15 mouse cellular contexts compared by ENCODE assay signal in the genomic region with DNA sequence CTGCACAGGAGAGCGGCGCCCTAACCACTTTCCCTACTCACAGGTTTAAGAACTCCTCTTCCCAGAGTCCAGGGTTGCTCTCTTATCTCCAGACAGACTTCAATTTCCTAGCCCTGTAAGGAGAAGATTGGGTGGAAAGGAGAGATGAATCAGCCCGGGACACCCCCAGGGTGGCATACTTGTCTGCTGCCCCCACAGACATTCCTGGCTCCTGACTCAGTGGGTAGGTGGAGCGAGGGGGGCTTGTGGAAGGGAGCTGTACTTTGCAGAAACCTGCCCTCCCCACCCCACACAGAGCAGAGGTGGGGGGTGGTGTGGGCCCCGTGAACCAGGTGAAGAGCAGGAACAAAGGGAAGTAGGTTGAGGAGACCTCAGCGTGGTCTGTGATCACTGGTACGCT. TPM values are rescaled to one million over a fixed set of nuclear protein-coding genes. Genes with fewer than 3 reads are reported as not detected.
DNase-seq lines count a peak whose midpoint lies in the region; ATAC-seq and TF ChIP-seq lines count a peak whose summit lies in the region.
"Had no signal": no experiment of that assay in that cellular context is flagged by ENCODE, and none has a peak within 500 bp of the region (broad histone marks: within the 10 kb centered on the region; RNA-seq: fewer than 3 reads in every experiment).

No protein-coding gene starts in this region.

- 0 out of 2 replicates have a peak overlapping the region, but pooled peaks have one; percentile 14 for H3K9ac ChIP-seq in heart, embryonic 13.5 days
- H3K9ac ChIP-seq in ES-E14 (ENCODE audit: insufficient read depth, low read depth, low read length, poor library complexity, severe bottlenecking) = peak overlapping the region; percentile 52; the same call in 1 of the 2 replicates
- no peak overlapping the region for H3K9ac ChIP-seq in limb, embryonic 15.5 days
- H3K9ac ChIP-seq: midbrain, embryonic 13.5 days had no signal

- peak overlapping the region; percentile 18 for H3K4me2 ChIP-seq in heart, embryonic 13.5 days
- no peak overlapping the region for H3K4me2 ChIP-seq in limb, embryonic 15.5 days
- H3K4me2 ChIP-seq: midbrain, embryonic 13.5 days had no signal

- ATAC-seq in heart, embryonic 13.5 days (ENCODE audit: extremely low read depth, insufficient number of reproducible peaks, low FRiP score, low TSS enrichment) = no peak
- no peak for ATAC-seq in limb, embryonic 15.5 days (ENCODE audit: insufficient number of reproducible peaks, low FRiP score, low TSS enrichment, low read depth)
- ATAC-seq: midbrain, embryonic 13.5 days had no signal

- no peak overlapping the region for H3K27ac ChIP-seq in heart, embryonic 13.5 days (replicated peaks)
- H3K27ac ChIP-seq in ES-E14 (ENCODE audit: insufficient read depth, low read depth, low read length, poor library complexity, severe bottlenecking) = peak overlapping the region; percentile 64; the same call in 1 of the 2 replicates
- peak overlapping the region; percentile 48 for H3K27ac ChIP-seq in limb, embryonic 15.5 days
- H3K27ac ChIP-seq: forebrain, embryonic 10.5 days; midbrain, embryonic 13.5 days had no signal

- no peak for DNase-seq in heart, postnatal 36 days
- peak; percentile 47 for DNase-seq in right cerebral cortex, postnatal 25 days
- DNase-seq in right cerebral cortex, postnatal 4 days = no peak
- DNase-seq in ES-E14 (ENCODE audit: low read depth, low spot score) = no peak
- no peak for DNase-seq in gastrocnemius, postnatal 10 days
- DNase-seq: cerebellum, postnatal 14 days; kidney, adult 8-10 months; kidney, postnatal 36 days; lung, adult 18-20 months; lung, postnatal 36 days had no signal

- peaks cover 30% of the 10 kb centered on the region for H3K27me3 ChIP-seq in heart, embryonic 13.5 days (replicated peaks)
- peaks cover 18% of the 10 kb centered on the region for H3K27me3 ChIP-seq in limb, embryonic 15.5 days

- no peak overlapping the region for H3K4me3 ChIP-seq in heart, embryonic 13.5 days
- 0 out of 4 replicates have a peak overlapping the region, but pooled peaks of 1 of the 2 experiments have one; percentile 6 for H3K4me3 ChIP-seq in ES-E14 (ENCODE audit: insufficient read depth in 1 of 2, low read depth in 1 of 2, low read length in 2 of 2, poor library complexity in 1 of 2, severe bottlenecking in 1 of 2)
- H3K4me3 ChIP-seq in limb, embryonic 15.5 days = no peak overlapping the region
- H3K4me3 ChIP-seq: forebrain, embryonic 10.5 days; midbrain, embryonic 13.5 days had no signal

- H3K9me3 ChIP-seq in heart, embryonic 13.5 days = no peaks in the 10 kb centered on the region
- H3K9me3 ChIP-seq in ES-E14 (ENCODE audit: control insufficient read depth, insufficient read depth, low read depth, low read length) = no peaks in the 10 kb centered on the region
- no peaks in the 10 kb centered on the region for H3K9me3 ChIP-seq in limb, embryonic 15.5 days
- H3K9me3 ChIP-seq: forebrain, embryonic 10.5 days; midbrain, embryonic 13.5 days had no signal

- in situ Hi-C loops in ES-E14 (cut with MboI; ENCODE audit: low sequenced_read_pairs in 2 of 2, unreplicated experiment in 2 of 2) = loop anchor here in 1 of 2 experiments (25.0 kb wide), 1 partner anchor 242 kb away; no protein-coding TSS in a partner anchor

- WGBS in heart, embryonic 13.5 days = 44% methylated on average over 7 of the region's 7 CpGs
- WGBS in limb, embryonic 15.5 days = 60% methylated on average over 7 of the region's 7 CpGs

- H3K4me1 ChIP-seq in heart, embryonic 13.5 days = peaks cover 15% of the 10 kb centered on the region
- H3K4me1 ChIP-seq in ES-E14 (ENCODE audit: control insufficient read depth in 2 of 2, insufficient read depth in 2 of 2, low read length in 2 of 2, poor library complexity in 1 of 2) = peaks cover 0 to 17% of the 10 kb centered on the region in 2 experiments; a peak in 2 of 4 replicates
- H3K4me1 ChIP-seq in limb, embryonic 15.5 days = peaks cover 23% of the 10 kb centered on the region

- intact Hi-C loops in heart, postnatal 36 days (cut with DNase I) = no loop called here

- H3K36me3 ChIP-seq in heart, embryonic 13.5 days = peaks cover 20% of the 10 kb centered on the region
- peaks cover 7% of the 10 kb centered on the region for H3K36me3 ChIP-seq in ES-E14 (ENCODE audit: control insufficient read depth, insufficient read depth, low read length, poor library complexity, severe bottlenecking)
- H3K36me3 ChIP-seq in limb, embryonic 15.5 days = peaks cover 24% of the 10 kb centered on the region

TF ChIP-seq in ES-E14, 5 proteins besides CTCF, POLR2A, EP300 and RAD21:
- no peak for TF ChIP-seq MAFK (IDR thresholded peaks at IDR 0.05; ENCODE audit: insufficient read depth, low read depth, low read length)
- TF ChIP-seq HCFC1 (IDR thresholded peaks at IDR 0.05; ENCODE audit: borderline replicate concordance, insufficient read depth, low read length) = no peak
- TF ChIP-seq ZNF384 (IDR thresholded peaks at IDR 0.05; ENCODE audit: low read depth, low read length) = no peak
- no peak for TF ChIP-seq ZC3H11A (IDR thresholded peaks at IDR 0.05; ENCODE audit: borderline replicate concordance, low read depth, low read length)
- TF ChIP-seq CHD2 (IDR thresholded peaks at IDR 0.05; ENCODE audit: low read depth, low read length) = no peak

RNA-seq across cellular contexts. Expression of a gene that starts 6.4 kb away (rescaled TPM):
- polyA plus RNA-seq in heart, embryonic 13.5 days (2015; fragmentation: Nextera tagmentation; extraction: Ambion mirVana) = 1.2 and 2.9 TPM in 2 replicates
- total RNA-seq in heart, postnatal 36 days (2021) = 1 to 10 TPM; 1.1 to 1.5 TPM
- total RNA-seq in ES-E14 (2012; rRNA removed) = 35.8 and 46.6 TPM in 2 replicates
- 499 and 506 TPM in 2 replicates for polyA plus RNA-seq in limb, embryonic 15.5 days (2015; fragmentation: Nextera tagmentation; extraction: Ambion mirVana)
- 1 to 10 TPM; 1.6 TPM for total RNA-seq in gastrocnemius, postnatal 10 days (2021)

RNA-seq across cellular contexts. Expression of a gene that starts 11.4 kb away (rescaled TPM):
- 11.2 and 12.8 TPM in 2 replicates for polyA plus RNA-seq in heart, embryonic 13.5 days (2015; fragmentation: Nextera tagmentation; extraction: Ambion mirVana)
- total RNA-seq in heart, postnatal 36 days (2021) = 1 to 10 TPM; 7.0 TPM
- total RNA-seq in ES-E14 (2012; rRNA removed) = 39.5 and 52.6 TPM in 2 replicates
- 15.7 and 17.2 TPM in 2 replicates for polyA plus RNA-seq in limb, embryonic 15.5 days (2015; fragmentation: Nextera tagmentation; extraction: Ambion mirVana)
- 1 to 10 TPM; 5.6 TPM for total RNA-seq in gastrocnemius, postnatal 10 days (2021)

RNA-seq across cellular contexts. Expression of a gene that starts 21.0 kb away (rescaled TPM):
- polyA plus RNA-seq in heart, embryonic 13.5 days (2015; fragmentation: Nextera tagmentation; extraction: Ambion mirVana) = 5.0 and 5.3 TPM in 2 replicates
- total RNA-seq in heart, postnatal 36 days (2021) = 1 to 10 TPM; 3.3 to 5.5 TPM
- total RNA-seq in ES-E14 (2012; rRNA removed) = 14.4 and 19.9 TPM in 2 replicates
- polyA plus RNA-seq in limb, embryonic 15.5 days (2015; fragmentation: Nextera tagmentation; extraction: Ambion mirVana) = 5.8 and 7.3 TPM in 2 replicates
- 1 to 10 TPM; 4.6 to 5.1 TPM for total RNA-seq in gastrocnemius, postnatal 10 days (2021)

RNA-seq across cellular contexts. Expression of a gene that starts 42.4 kb away (rescaled TPM):
- 10.5 and 10.8 TPM in 2 replicates for polyA plus RNA-seq in heart, embryonic 13.5 days (2015; fragmentation: Nextera tagmentation; extraction: Ambion mirVana)
- total RNA-seq in heart, postnatal 36 days (2021) = 10 to 100 TPM; 14.2 to 15.3 TPM
- total RNA-seq in ES-E14 (2012; rRNA removed) = 0.31 and 0.32 TPM in 2 replicates
- polyA plus RNA-seq in limb, embryonic 15.5 days (2015; fragmentation: Nextera tagmentation; extraction: Ambion mirVana) = not detected in 2 replicates
- under 1 TPM in 1 of 2 experiments, not detected in 1; 0.23 TPM for total RNA-seq in gastrocnemius, postnatal 10 days (2021)
- total RNA-seq: layer of hippocampus, postnatal 10 days had no signal
- polyA plus RNA-seq: forebrain, embryonic 10.5 days; midbrain, embryonic 13.5 days had no signal

RNA-seq across cellular contexts. Expression of a gene that starts 49.7 kb away (rescaled TPM):
- 218 and 226 TPM in 2 replicates for polyA plus RNA-seq in heart, embryonic 13.5 days (2015; fragmentation: Nextera tagmentation; extraction: Ambion mirVana)
- 10 to 100 TPM; 68.6 to 76.2 TPM for total RNA-seq in heart, postnatal 36 days (2021)
- total RNA-seq in ES-E14 (2012; rRNA removed) = 340 and 358 TPM in 2 replicates
- 247 and 256 TPM in 2 replicates for polyA plus RNA-seq in limb, embryonic 15.5 days (2015; fragmentation: Nextera tagmentation; extraction: Ambion mirVana)
- 10 to 100 TPM; 53.3 to 62.3 TPM for total RNA-seq in gastrocnemius, postnatal 10 days (2021)

Comparison
In these comparisons a context has a peak if more than half of its experiments do, and no peak if none do; other contexts are left out.
1. RNA of a gene that starts 6.4 kb away (total RNA-seq): 35.8 to 46.6 TPM in ES-E14; 1.6 TPM in gastrocnemius, postnatal 10 days and 1.1 to 1.5 TPM in heart, postnatal 36 days; every median in the first group is over 10 times any median in the second.